Mouse (Mus musculus): ENCODE results near the gene Slc26a1. TPM values are rescaled to one million over a fixed set of nuclear protein-coding genes. Genes with fewer than 3 reads are reported as not detected.

Gene Slc26a1
- polyA plus RNA-seq, 1 experiment from 2014 or later: 3.6 TPM

GRCm38 (mm10) chr5:108655891-108656650 lies 19.3 kb downstream of the Slc26a1 start:
- no peak for ATAC-seq (ENCODE audit: low FRiP score, low TSS enrichment)
- no peak overlapping the region for H3K4me3 ChIP-seq (replicated peaks; ENCODE audit: low read depth, low read length)
- no peak overlapping the region for H3K4me2 ChIP-seq (ENCODE audit: low read length)
- H3K36me3 ChIP-seq (ENCODE audit: control insufficient read depth, insufficient read depth, low read length): peaks cover 68% of the 10 kb centered on the region
- no peak for DNase-seq
- WGBS: 93% methylated on average over 15 of the region's 15 CpGs
- H3K27ac ChIP-seq (replicated peaks; ENCODE audit: low read depth, low read length): no peak overlapping the region
- no peaks in the 10 kb centered on the region for H3K9me3 ChIP-seq (ENCODE audit: control insufficient read depth, low read length)
- H3K4me1 ChIP-seq (ENCODE audit: control insufficient read depth, insufficient read depth, low read length): peaks cover 19% of the 10 kb centered on the region
- no peak overlapping the region for H3K9ac ChIP-seq (replicated peaks; ENCODE audit: low read length)
- H3K27me3 ChIP-seq (ENCODE audit: control insufficient read depth, insufficient read depth, low read length): no peaks in the 10 kb centered on the region

GRCm38 (mm10) chr5:108655381-108655780 lies 20.0 kb downstream of the Slc26a1 start:
- DNase-seq (no peak), ATAC-seq (ENCODE audit: low FRiP score, low TSS enrichment) (no peak)
- peaks cover 74% of the 10 kb centered on the region for H3K36me3 ChIP-seq (ENCODE audit: control insufficient read depth, insufficient read depth, low read length)
- H3K27me3 ChIP-seq (ENCODE audit: control insufficient read depth, insufficient read depth, low read length): no peaks in the 10 kb centered on the region
- no peak overlapping the region for H3K4me3 ChIP-seq (replicated peaks; ENCODE audit: low read depth, low read length)
- H3K4me1 ChIP-seq (ENCODE audit: control insufficient read depth, insufficient read depth, low read length): peaks cover 16% of the 10 kb centered on the region
- no peak overlapping the region for H3K4me2 ChIP-seq (ENCODE audit: low read length)
- H3K27ac ChIP-seq (replicated peaks; ENCODE audit: low read depth, low read length): no peak overlapping the region
- no peaks in the 10 kb centered on the region for H3K9me3 ChIP-seq (ENCODE audit: control insufficient read depth, low read length)
- 97% methylated on average over 9 of the region's 9 CpGs for WGBS
- no peak overlapping the region for H3K9ac ChIP-seq (replicated peaks; ENCODE audit: low read length)

GRCm38 (mm10) chr5:108654444-108654990 lies 20.9 kb downstream of the Slc26a1 start:
- ATAC-seq (ENCODE audit: low FRiP score, low TSS enrichment) (no peak), DNase-seq (no peak)
- WGBS: 95% methylated on average over 10 of the region's 10 CpGs
- Histone ChIP-seq H3K9me3 (ENCODE audit: control insufficient read depth, low read length) (no peaks in the 10 kb centered on the region), H3K4me1 (ENCODE audit: control insufficient read depth, insufficient read depth, low read length) (peaks cover 11% of the 10 kb centered on the region), H3K9ac (replicated peaks; ENCODE audit: low read length) (no peak overlapping the region), H3K4me2 (ENCODE audit: low read length) (no peak overlapping the region), H3K36me3 (ENCODE audit: control insufficient read depth, insufficient read depth, low read length) (peaks cover 83% of the 10 kb centered on the region), H3K27me3 (ENCODE audit: control insufficient read depth, insufficient read depth, low read length) (no peaks in the 10 kb centered on the region), H3K4me3 (replicated peaks; ENCODE audit: low read depth, low read length) (no peak overlapping the region), H3K27ac (replicated peaks; ENCODE audit: low read depth, low read length) (no peak overlapping the region)

- Histone ChIP-seq H3K4me3 (replicated peaks; ENCODE audit: low read depth, low read length) (no peak overlapping the region), H3K27ac (replicated peaks; ENCODE audit: low read depth, low read length) (no peak overlapping the region), H3K9me3 (ENCODE audit: control insufficient read depth, low read length) (no peaks in the 10 kb centered on the region), H3K4me2 (ENCODE audit: low read length) (no peak overlapping the region), H3K36me3 (ENCODE audit: control insufficient read depth, insufficient read depth, low read length) (peaks cover 95% of the 10 kb centered on the region), H3K4me1 (ENCODE audit: control insufficient read depth, insufficient read depth, low read length) (0 out of 2 replicates have a peak, but pooled peaks cover under 1% of the 10 kb centered on the region), H3K9ac (replicated peaks; ENCODE audit: low read length) (no peak overlapping the region), H3K27me3 (ENCODE audit: control insufficient read depth, insufficient read depth, low read length) (no peaks in the 10 kb centered on the region)
- no peak for ATAC-seq (ENCODE audit: low FRiP score, low TSS enrichment)
- whole genome bisulfite sequencing: 89% methylated on average over 6 of the region's 6 CpGs
- no peak for DNase-seq
Observed at GRCm38 (mm10) chr5:108653341-108653740, 22.0 kb downstream of the Slc26a1 start.

- Histone ChIP-seq H3K9me3 (ENCODE audit: control insufficient read depth, low read length) (no peaks in the 10 kb centered on the region), H3K4me1 (ENCODE audit: control insufficient read depth, insufficient read depth, low read length) (no peaks in the 10 kb centered on the region), H3K4me3 (replicated peaks; ENCODE audit: low read depth, low read length) (no peak overlapping the region), H3K36me3 (ENCODE audit: control insufficient read depth, insufficient read depth, low read length) (peaks cover 96% of the 10 kb centered on the region), H3K27me3 (ENCODE audit: control insufficient read depth, insufficient read depth, low read length) (no peaks in the 10 kb centered on the region), H3K9ac (replicated peaks; ENCODE audit: low read length) (no peak overlapping the region), H3K27ac (replicated peaks; ENCODE audit: low read depth, low read length) (no peak overlapping the region), H3K4me2 (ENCODE audit: low read length) (no peak overlapping the region)
- 59% methylated on average over 1 of the region's 1 CpGs for WGBS
- no peak; the same call in 1 of the 2 replicates for ATAC-seq (ENCODE audit: low FRiP score, low TSS enrichment)
- peak; percentile 86 for DNase-seq
Observed at GRCm38 (mm10) chr5:108651823-108652222, 23.5 kb downstream of the Slc26a1 start.

- no peak for DNase-seq
- 86% methylated on average over 5 of the region's 5 CpGs for WGBS
- no peaks in the 10 kb centered on the region for H3K9me3 ChIP-seq (ENCODE audit: control insufficient read depth, low read length)
- H3K27ac ChIP-seq (replicated peaks; ENCODE audit: low read depth, low read length): no peak overlapping the region
- no peak overlapping the region for H3K9ac ChIP-seq (replicated peaks; ENCODE audit: low read length)
- H3K27me3 ChIP-seq (ENCODE audit: control insufficient read depth, insufficient read depth, low read length): no peaks in the 10 kb centered on the region
- H3K36me3 ChIP-seq (ENCODE audit: control insufficient read depth, insufficient read depth, low read length): peaks cover 93% of the 10 kb centered on the region
- no peak for ATAC-seq (ENCODE audit: low FRiP score, low TSS enrichment)
- no peak overlapping the region for H3K4me3 ChIP-seq (replicated peaks; ENCODE audit: low read depth, low read length)
- no peak overlapping the region for H3K4me2 ChIP-seq (ENCODE audit: low read length)
- H3K4me1 ChIP-seq (ENCODE audit: control insufficient read depth, insufficient read depth, low read length): no peaks in the 10 kb centered on the region
Observed at GRCm38 (mm10) chr5:108651136-108651720, 24.1 kb downstream of the Slc26a1 start.

GRCm38 (mm10) chr5:108650341-108650740 lies 25.0 kb downstream of the Slc26a1 start:
- Histone ChIP-seq H3K27me3 (ENCODE audit: control insufficient read depth, insufficient read depth, low read length) (no peaks in the 10 kb centered on the region), H3K4me3 (replicated peaks; ENCODE audit: low read depth, low read length) (no peak overlapping the region), H3K9me3 (ENCODE audit: control insufficient read depth, low read length) (no peaks in the 10 kb centered on the region), H3K36me3 (ENCODE audit: control insufficient read depth, insufficient read depth, low read length) (peaks cover 93% of the 10 kb centered on the region), H3K9ac (replicated peaks; ENCODE audit: low read length) (no peak overlapping the region), H3K27ac (replicated peaks; ENCODE audit: low read depth, low read length) (no peak overlapping the region), H3K4me2 (ENCODE audit: low read length) (no peak overlapping the region), H3K4me1 (ENCODE audit: control insufficient read depth, insufficient read depth, low read length) (no peaks in the 10 kb centered on the region)
- WGBS: 91% methylated on average over 7 of the region's 7 CpGs
- no peak for ATAC-seq (ENCODE audit: low FRiP score, low TSS enrichment)
- no peak for DNase-seq

- DNase-seq (no peak), ATAC-seq (ENCODE audit: low FRiP score, low TSS enrichment) (no peak)
- no peaks in the 10 kb centered on the region for H3K4me1 ChIP-seq (ENCODE audit: control insufficient read depth, insufficient read depth, low read length)
- no peak overlapping the region for H3K4me2 ChIP-seq (ENCODE audit: low read length)
- H3K36me3 ChIP-seq (ENCODE audit: control insufficient read depth, insufficient read depth, low read length): peaks cover 92% of the 10 kb centered on the region
- H3K4me3 ChIP-seq (replicated peaks; ENCODE audit: low read depth, low read length): no peak overlapping the region
- H3K27me3 ChIP-seq (ENCODE audit: control insufficient read depth, insufficient read depth, low read length): no peaks in the 10 kb centered on the region
- no peaks in the 10 kb centered on the region for H3K9me3 ChIP-seq (ENCODE audit: control insufficient read depth, low read length)
- 95% methylated on average over 11 of the region's 11 CpGs for WGBS
- H3K27ac ChIP-seq (replicated peaks; ENCODE audit: low read depth, low read length): no peak overlapping the region
- H3K9ac ChIP-seq (replicated peaks; ENCODE audit: low read length): no peak overlapping the region
Observed at GRCm38 (mm10) chr5:108648937-108649576, 26.3 kb downstream of the Slc26a1 start.
